Mouse (Mus musculus) embryonic stem cell, embryonic (primary cell): ENCODE measurements around the gene Ptpn23.

Source experiments
- CTCF ChIA-PET, 4 experiments: fragments of 300-600 bp in 2 of 4; fragments of 350-600 bp in 2 of 4; sonication (Branson Sonifier 250); formaldehyde crosslinking; loops; one replicate each; lab custom pipeline; 2022; ENCODE audit warnings: inconsistent platforms in 2 of 4; lab: Charles Lee
- POLR2A ChIA-PET, 4 experiments: fragments of 300-600 bp in 2 of 4; fragments of 350-600 bp in 2 of 4; sonication (Branson Sonifier 250); formaldehyde crosslinking; loops; one replicate each; lab custom pipeline; 2022; ENCODE audit warnings: antibody characterized with exemption in 4 of 4, inconsistent platforms in 1 of 4; lab: Charles Lee

Ptpn23 gene

DNA sequence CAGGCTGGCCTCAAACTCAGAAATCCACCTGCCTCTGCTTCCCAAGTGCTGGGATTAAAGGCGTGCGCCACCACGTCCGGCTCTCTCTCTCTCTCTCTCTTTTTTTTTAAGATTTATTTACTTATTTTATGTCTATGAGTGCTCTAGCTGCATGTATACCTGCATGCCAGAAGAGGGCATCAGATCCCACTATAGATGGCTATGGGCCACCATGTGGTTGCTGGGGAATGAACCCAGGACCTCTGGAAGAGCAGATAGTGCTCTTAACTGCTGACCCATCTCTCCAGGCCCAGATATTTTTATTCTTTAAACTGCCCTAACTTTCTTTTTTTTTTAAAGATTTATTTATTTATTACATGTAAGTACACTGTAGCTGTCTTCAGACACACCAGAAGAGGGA is 4.8 kb downstream of the Ptpn23 start:
- CTCF ChIA-PET, result interaction anchor here in 2 of 4 experiments (0.6 to 1.6 kb wide), 4 partner anchors 11 to 378 kb away, joined by 4 to 8 read pairs (median 6); no protein-coding TSS in a partner anchor

DNA sequence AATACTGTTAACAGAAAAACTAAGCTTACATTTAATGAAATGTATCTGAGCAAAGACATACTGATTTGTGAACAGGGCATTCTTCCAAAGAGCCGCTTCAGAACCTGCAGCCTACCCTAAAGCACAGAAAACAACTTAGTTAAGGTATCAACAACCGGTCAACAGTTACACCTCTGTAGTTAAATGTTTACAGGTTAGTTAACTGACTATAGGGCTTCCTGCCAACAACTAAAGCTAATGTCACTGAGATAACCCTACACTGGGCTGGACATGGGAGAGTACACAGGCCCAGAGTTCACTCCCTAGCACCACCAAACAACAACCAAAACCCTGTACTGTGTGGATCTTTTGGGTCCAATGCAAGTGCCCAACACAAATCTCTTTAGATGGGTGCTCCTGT is 5.3 kb downstream of the Ptpn23 start:
- CTCF ChIA-PET, result interaction anchor here in 2 of 4 experiments (0.6 to 1.6 kb wide), 4 partner anchors 9 to 379 kb away, joined by 4 to 8 read pairs (median 5); no protein-coding TSS in a partner anchor

More for the DNA sequence above, 4.8 kb downstream of the Ptpn23 start:
- POLR2A ChIA-PET, result interaction anchor here in 3 of 4 experiments (0.7 to 1.1 kb wide), 3 partner anchors 45 to 251 kb away, joined by 3 read pairs; no protein-coding TSS in a partner anchor

DNA sequence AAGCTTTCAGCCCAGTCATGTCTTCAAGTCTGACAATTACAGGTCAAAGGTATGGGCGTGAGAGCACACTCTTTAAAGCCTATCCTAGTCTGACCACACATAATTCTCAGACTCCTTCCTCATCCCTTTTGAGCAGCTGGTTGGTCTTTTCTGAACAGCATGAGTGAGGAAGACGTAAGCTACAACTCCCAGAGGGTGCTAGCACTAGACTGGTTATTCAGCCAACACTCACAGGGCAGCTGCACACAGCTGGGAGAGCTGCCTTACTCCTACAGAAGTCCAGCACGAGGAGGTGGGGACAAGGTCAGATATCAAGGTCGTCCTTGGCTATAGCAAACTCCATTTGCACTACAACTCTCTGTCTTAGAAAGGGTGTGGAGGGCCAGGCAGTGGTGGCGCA is 7.4 kb downstream of the Ptpn23 start:
- ChIA-PET CTCF (interaction anchor here in 3 of 4 experiments (0.5 to 1.5 kb wide), 7 partner anchors 20 to 654 kb away, joined by 3 to 5 read pairs (median 4); partner anchors contain the start of gene Scap (in 1 of the 3)), POLR2A (interaction anchor here in 2 of 4 experiments (0.6 to 3.8 kb wide), 11 partner anchors 10 to 597 kb away, joined by 3 to 12 read pairs (median 4); partner anchors contain the start of genes Kif9 (in 1 of the 2), Klhl18 (in 1 of the 2) and Nradd (in 1 of the 2))

More for the DNA sequence above, 5.3 kb downstream of the Ptpn23 start:
- POLR2A ChIA-PET, result interaction anchor here in 3 of 4 experiments (0.7 to 1.1 kb wide), 3 partner anchors 46 to 252 kb away, joined by 3 read pairs; no protein-coding TSS in a partner anchor

DNA sequence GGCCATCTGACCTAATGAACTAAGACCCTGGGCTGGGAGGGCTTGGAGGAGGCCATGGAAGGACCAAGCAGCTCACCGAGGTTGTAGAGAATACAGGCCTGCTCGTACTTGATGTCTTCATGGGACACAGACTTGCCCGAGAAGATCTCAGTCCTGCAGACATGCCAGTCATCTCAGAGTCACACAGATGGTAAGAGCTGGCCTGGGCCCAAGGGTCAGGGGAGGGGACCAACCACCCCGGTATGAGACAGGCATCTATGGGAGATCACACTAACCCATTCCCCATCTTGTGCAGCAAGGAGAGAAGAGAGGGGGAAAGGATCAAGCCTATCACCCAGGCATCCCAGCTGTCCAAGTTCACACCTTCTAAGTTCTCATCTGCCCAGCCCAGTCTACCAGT is 14.7 kb downstream of the Ptpn23 start:
- ChIA-PET CTCF (no interaction called here), POLR2A (no interaction called here)

DNA sequence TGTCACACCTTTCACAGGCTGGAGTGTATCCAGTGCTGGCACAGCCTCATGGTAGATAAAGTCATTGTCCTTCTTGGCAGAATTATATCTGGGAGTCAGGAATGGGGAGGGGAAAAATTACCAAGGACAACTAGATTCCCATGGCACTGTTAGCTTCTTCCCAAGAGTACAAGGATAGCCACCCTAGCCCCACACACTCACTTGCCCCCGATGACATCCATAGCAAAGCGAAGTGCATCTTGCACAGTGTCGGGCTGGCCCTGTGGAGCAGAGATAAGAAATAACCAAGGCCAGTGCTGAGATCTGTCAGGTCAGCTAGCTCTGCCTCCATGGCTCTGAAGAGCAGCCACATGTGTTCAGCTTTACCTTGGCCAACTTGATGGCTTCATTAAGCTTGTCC is 17.2 kb downstream of the Ptpn23 start:
- POLR2A ChIA-PET, result interaction anchor here in 1 of 4 experiments (0.6 to 1.1 kb wide), 2 partner anchors 10 to 23 kb away, joined by 3 to 4 read pairs; no protein-coding TSS in a partner anchor
- CTCF ChIA-PET, result interaction anchor here in 1 of 4 experiments (0.6 kb wide), 1 partner anchor 419 kb away, joined by 11 read pairs; no protein-coding TSS in a partner anchor

DNA sequence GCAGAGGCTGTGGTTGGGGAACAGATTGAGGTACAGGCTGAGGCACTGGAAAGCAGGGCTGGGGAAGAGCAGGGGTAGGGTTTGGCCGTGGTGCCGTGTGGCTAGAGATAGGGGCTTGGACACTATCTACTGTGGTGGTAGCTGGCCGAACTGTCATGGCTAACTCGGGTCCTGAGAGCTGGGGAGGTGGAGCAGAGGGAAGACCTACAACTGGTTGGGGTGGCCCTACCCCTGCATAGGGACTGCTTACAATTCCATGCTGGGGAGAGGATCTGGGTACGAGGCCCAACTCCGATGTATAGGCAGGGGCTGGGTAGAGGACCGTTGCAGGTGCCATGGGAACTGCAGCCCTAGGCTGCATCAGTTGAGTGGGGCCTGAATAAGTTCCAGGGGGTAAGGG is 20.0 kb downstream of the Ptpn23 start:
- POLR2A ChIA-PET, result interaction anchor here in 2 of 4 experiments (0.8 to 2.5 kb wide), 4 partner anchors 9 to 208 kb away, joined by 3 to 9 read pairs (median 4); no protein-coding TSS in a partner anchor
- CTCF ChIA-PET, result no interaction called here

DNA sequence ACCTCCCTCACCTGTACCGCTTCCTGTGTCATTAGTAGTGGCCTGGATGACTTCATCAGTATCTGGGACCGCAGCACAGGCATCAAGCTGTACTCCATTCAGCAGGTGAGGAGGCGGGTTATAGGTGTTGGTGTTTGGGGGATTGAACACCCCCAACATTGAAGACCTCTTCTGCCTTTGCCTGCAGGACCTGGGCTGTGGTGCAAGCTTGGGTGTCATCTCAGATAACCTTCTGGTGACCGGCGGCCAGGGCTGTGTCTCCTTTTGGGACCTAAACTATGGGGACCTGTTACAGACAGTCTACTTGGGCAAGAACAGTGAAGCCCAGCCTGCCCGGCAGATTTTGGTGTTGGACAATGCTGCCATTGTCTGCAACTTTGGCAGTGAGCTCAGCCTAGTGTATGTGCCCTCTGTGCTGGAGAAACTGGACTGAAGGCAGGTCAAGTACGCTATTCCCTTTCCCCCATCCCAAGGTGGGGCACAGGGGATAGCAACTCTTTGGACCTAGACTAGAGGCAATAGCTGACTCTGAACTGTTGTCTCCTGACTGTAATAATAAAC is 23.6 kb downstream of the Ptpn23 start:
- POLR2A ChIA-PET, result interaction anchor here in 2 of 4 experiments (0.8 to 2.6 kb wide), 9 partner anchors 10 to 241 kb away, joined by 3 to 7 read pairs (median 4); partner anchors contain the start of genes Elp6 (in 1 of the 2) and Ptpn23 (in 1 of the 2)
- CTCF ChIA-PET, result interaction anchor here in 1 of 4 experiments (0.6 to 0.8 kb wide), 2 partner anchors 51 to 80 kb away, joined by 3 read pairs; partner anchors contain the start of gene Scap

DNA sequence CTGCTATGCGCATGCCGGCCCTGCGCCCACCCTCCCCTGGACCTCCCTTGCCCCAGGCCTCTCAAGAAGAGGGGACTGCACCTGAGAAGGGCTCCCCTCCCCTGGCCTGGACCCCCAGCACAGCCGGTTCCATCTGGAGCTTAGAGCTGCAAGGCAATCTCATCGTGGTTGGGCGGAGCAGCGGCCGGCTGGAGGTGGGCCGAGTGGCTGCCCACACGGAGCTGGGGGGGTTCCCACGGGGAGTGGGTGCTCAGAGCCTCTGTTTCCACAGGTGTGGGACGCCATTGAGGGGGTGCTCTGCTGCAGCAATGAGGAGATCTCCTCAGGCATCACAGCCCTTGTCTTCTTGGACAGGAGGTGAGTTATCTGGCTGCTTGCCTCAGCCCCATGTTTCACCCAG is 26.7 kb downstream of the Ptpn23 start:
- ChIA-PET POLR2A (interaction anchor here in 3 of 4 experiments (0.5 to 1.9 kb wide), 15 partner anchors 8 to 890 kb away, joined by 3 to 16 read pairs (median 3); partner anchors contain the start of genes Ptpn23 (in 2 of the 3), Scap (in 2 of the 3), Elp6 (in 1 of the 3) and Epm2aip1 (in 1 of the 3)), CTCF (interaction anchor here in 1 of 4 experiments (0.7 to 1.3 kb wide), 3 partner anchors 20 to 398 kb away, joined by 3 to 5 read pairs (median 3); partner anchors contain the start of gene Scap)

DNA sequence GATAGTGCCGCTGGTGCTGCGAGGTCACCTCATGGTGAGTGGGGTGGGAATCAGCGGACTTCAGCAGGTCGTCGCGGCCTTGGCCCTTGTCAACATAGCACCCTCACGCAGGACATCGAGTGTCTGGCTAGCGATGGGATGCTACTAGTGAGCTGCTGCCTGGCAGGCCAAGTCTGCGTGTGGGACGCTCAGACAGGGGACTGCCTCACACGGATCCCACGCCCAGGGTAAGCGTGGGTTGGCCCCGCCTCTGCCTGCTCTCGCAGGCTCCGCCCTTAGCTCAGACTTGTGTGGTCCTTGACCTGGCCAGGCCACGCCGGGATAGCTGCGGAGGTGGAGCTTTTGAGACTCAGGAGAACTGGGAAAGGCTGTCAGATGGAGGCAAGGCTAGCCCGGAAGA is 27.4 kb downstream of the Ptpn23 start:
- CTCF ChIA-PET, result interaction anchor here in 1 of 4 experiments (0.7 to 1.3 kb wide), 4 partner anchors 21 to 399 kb away, joined by 3 to 5 read pairs (median 3); partner anchors contain the start of gene Scap

DNA sequence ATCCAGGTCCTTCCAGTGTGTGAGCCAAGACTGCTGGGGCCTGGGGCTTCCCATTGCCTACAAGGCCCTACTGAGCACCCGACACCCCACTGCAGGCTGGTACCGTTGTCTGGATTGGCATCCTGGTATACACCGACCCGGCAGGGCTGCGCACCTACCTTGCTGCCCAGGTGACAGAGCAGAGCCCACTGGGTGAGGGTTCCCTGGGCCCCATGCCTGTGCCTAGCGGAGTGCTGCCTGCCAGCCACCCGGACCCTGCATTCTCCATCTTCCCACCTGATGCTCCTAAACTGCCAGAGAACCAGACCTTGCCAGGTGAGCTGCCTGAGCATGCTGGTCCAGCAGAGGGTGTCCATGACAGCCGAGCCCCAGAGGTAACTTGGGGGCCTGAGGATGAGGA is 28.7 kb downstream of the Ptpn23 start:
- CTCF ChIA-PET, result interaction anchor here in 2 of 4 experiments (0.6 to 0.7 kb wide), 4 partner anchors 11 to 402 kb away, joined by 3 to 5 read pairs (median 4); no protein-coding TSS in a partner anchor
- POLR2A ChIA-PET, result interaction anchor here in 2 of 4 experiments (0.5 to 1.0 kb wide), 4 partner anchors 9 to 275 kb away, joined by 3 read pairs; partner anchors contain the start of gene Nbeal2 (in 1 of the 2)

More for the DNA sequence above, 27.4 kb downstream of the Ptpn23 start:
- POLR2A ChIA-PET, result interaction anchor here in 3 of 4 experiments (0.5 to 1.9 kb wide), 19 partner anchors 9 to 891 kb away, joined by 3 to 16 read pairs (median 3); partner anchors contain the start of genes Ptpn23 (in 3 of the 3), Scap (in 2 of the 3), Elp6 (in 1 of the 3) and Epm2aip1 (in 1 of the 3)

DNA sequence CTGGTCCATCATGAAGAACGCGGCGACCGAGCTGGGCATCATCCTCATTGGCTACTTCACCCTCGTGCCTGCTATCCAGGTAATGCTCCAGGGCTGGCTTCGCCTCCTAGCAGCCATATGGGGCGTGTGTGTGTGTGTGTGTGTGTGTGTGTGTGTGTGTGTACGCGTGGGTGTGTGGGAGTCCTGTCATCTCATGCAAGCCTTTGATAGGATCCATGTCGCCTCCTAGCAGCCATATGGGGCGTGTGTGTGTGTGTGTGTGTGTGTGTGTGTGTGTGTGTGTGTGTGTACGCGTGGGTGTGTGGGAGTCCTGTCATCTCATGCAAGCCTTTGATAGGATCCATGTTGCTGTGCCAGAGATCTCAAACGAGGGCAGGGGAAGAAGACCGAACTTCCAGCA is 30.4 kb downstream of the Ptpn23 start:
- ChIA-PET CTCF (interaction anchor here in 1 of 4 experiments (0.6 kb wide), 1 partner anchor 515 kb away, joined by 3 read pairs; no protein-coding TSS in a partner anchor), POLR2A (interaction anchor here in 1 of 4 experiments (0.7 kb wide), 1 partner anchor 248 kb away, joined by 3 read pairs; no protein-coding TSS in a partner anchor)

DNA sequence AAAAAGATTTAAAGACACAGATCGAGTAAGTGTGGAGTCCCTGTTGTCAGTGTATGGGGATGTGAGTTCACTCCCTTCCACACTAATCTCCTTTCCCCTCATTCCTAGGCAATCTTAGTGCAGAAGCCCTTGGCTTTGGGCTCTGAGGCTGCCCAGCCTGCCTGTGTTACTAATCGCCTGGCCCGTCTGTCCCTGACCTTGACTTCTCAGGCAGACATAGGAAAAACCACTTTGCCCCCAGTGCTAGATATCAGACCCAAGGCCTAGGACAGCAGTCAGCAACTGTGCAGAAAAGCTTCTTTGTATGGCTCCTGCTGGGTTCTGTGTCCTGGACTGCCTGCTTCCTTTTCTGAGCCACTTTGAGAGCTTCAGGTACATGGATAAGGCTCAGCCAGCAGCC is 32.3 kb downstream of the Ptpn23 start:
- ChIA-PET POLR2A (interaction anchor here in 1 of 4 experiments (0.7 to 2.0 kb wide), 3 partner anchors 13 to 45 kb away, joined by 3 to 5 read pairs (median 3); partner anchors contain the start of gene Scap), CTCF (interaction anchor here in 2 of 4 experiments (0.7 to 0.9 kb wide), 2 partner anchors 22 to 34 kb away, joined by 3 read pairs; no protein-coding TSS in a partner anchor)

DNA sequence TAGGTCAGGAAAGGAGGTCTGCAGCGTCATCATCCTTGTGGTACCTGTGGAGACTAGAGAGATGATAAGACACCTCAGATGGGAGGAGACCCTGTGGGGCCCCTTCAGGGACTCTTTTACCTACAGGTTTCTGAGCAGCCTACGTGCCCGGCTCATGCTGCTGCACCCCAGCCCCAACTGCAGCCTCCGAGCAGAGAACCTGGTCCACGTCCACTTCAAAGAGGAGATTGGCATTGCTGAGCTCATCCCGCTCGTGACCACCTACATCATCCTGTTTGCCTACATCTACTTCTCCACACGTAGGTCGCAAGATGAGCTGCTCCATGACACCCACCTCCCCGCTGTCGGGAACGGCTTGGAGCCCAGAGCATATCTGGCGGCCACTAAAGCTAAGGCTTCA is 34.1 kb downstream of the Ptpn23 start:
- CTCF ChIA-PET, result no interaction called here
- POLR2A ChIA-PET, result interaction anchor here in 3 of 4 experiments (0.6 to 1.6 kb wide), 6 partner anchors 10 to 558 kb away, joined by 3 to 4 read pairs (median 3); no protein-coding TSS in a partner anchor

DNA sequence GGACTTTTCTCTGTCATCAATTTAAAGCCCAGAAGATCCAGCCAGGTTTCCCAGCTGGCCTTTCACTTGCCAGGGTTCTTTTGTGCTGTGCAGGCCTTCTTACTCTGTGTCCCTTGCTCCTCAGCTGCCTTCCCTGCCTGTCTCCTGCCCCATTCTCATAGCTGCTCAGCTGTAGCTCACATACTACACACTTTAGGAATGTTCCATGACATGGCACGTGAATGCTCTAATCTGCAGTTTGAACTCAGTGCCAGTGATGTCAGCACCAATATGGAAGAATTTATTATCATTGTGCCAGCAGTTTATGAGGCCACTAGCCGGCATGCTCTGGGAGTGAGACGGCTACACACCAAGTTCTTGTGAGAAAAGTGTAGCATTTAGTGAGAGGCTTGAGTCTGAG is 38.2 kb downstream of the Ptpn23 start:
- ChIA-PET CTCF (no interaction called here), POLR2A (interaction anchor here in 2 of 4 experiments (0.8 to 1.7 kb wide), 9 partner anchors 9 to 36 kb away, joined by 3 to 6 read pairs (median 3); partner anchors contain the start of gene Scap (in 1 of the 2))

DNA sequence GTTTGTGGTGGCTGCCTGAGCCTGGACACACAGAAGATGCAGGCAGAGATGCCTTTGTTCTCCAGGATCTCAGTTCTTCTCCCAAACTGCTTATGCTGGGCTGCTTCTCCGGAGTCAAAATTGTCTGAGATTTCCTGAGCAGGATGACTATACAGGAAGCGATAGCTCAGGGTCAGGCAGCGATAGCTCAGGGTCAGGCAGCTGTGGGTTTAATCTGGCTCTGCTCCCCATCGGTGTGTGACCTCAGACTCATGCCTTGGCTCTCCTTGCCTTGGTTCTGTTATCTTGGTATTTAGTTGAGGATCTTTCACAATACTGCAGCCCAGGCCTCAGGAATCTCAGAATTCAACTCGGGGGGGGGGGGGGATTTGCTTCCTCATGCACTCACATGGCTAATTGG is 41.3 kb downstream of the Ptpn23 start:
- CTCF ChIA-PET, result no interaction called here
- POLR2A ChIA-PET, result interaction anchor here in 1 of 4 experiments (0.6 kb wide), 1 partner anchor 561 kb away, joined by 3 read pairs; no protein-coding TSS in a partner anchor

DNA sequence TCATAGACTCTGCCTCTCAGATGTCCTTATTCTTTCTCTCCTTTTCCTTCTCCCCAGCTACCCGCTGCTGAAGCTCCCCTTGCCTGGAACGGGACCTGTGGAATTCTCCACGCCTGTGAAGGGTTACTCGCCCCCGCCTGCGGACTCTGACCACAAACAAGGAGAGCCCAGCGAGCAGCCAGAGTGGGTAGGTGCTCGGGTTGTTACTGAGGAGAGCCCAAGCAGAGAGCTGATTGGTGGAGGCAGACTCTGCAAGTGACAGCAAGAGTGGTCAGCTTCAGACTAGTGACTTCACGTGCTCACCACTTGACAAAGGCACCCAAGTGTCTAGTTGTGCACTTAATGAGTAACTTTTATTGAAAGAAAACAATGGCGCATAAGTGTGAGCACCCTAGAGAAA is 45.7 kb downstream of the Ptpn23 start:
- POLR2A ChIA-PET, result interaction anchor here in 2 of 4 experiments (1.2 to 1.8 kb wide), 4 partner anchors 10 to 29 kb away, joined by 3 to 5 read pairs (median 4); partner anchors contain the start of gene Scap (in 1 of the 2)
- CTCF ChIA-PET, result interaction anchor here in 1 of 4 experiments (1.1 kb wide), 1 partner anchor 530 kb away, joined by 3 read pairs; the partner anchor contains the start of gene Nme6

DNA sequence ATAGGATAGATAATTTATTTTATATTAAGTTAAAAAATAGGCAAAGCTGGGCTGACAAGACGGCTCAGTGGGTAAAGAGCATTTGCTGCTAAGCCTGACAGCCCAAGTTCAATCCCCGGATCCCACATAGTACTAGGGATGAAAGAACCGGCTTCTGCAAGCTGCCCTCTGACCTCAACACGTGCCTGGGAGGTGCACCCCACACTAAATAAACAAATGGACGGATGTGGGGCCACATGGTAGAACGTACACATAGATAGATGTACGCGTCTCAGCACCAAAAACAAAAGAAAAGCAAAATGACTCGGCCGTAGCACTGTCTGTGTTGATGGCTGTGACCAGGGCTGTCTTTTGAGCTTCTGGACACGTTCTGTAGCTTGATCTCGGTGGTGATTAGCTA is 46.7 kb downstream of the Ptpn23 start:
- CTCF ChIA-PET, result interaction anchor here in 1 of 4 experiments (1.1 kb wide), 1 partner anchor 529 kb away, joined by 3 read pairs; the partner anchor contains the start of gene Nme6

More for the DNA sequence above, 46.7 kb downstream of the Ptpn23 start:
- POLR2A ChIA-PET, result interaction anchor here in 2 of 4 experiments (1.3 to 1.8 kb wide), 4 partner anchors 9 to 263 kb away, joined by 3 to 5 read pairs (median 3); partner anchors contain the start of genes Nradd (in 1 of the 2) and Scap (in 1 of the 2)
